Mouse (Mus musculus): ENCODE measurements around the gene Olfr648.

GRCm38 (mm10) chr7:104179074-104179473, 4.1 kb downstream of the Olfr648 start:
- TF ChIP-seq CTCF (IDR thresholded peaks at IDR 0.05; ENCODE audit: low read depth, low read length), result no peak
- no peak for TF ChIP-seq GATA1 (IDR thresholded peaks at IDR 0.05; ENCODE audit: borderline replicate concordance, low read length)
- no peak for TF ChIP-seq TAL1 (conservative IDR thresholded peaks at IDR 0.05; ENCODE audit: low read depth, low read length)
- no peak for TF ChIP-seq POLR2AphosphoS5 (IDR thresholded peaks at IDR 0.05; ENCODE audit: insufficient replicate concordance, low read depth, low read length)
- TF ChIP-seq GATA2 (IDR thresholded peaks at IDR 0.05; ENCODE audit: borderline replicate concordance, low read depth, low read length), result no peak

Data from G1E (cell line).